In genomic region chr12:111798493-111798892, GRCm38 (mm10) we compare ENCODE assay signal across 34 mouse cellular contexts.
"Had no signal": no experiment of that assay in that cellular context is flagged by ENCODE, and none has a peak within 500 bp of the region (broad histone marks: within the 10 kb centered on the region; RNA-seq: fewer than 3 reads in every experiment).

No protein-coding gene starts in this region.

- H3K4me2 ChIP-seq: heart, embryonic 11.5 days; heart, embryonic 12.5 days; heart, embryonic 13.5 days; heart, embryonic 15.5 days; hindbrain, embryonic 12.5 days; hindbrain, embryonic 13.5 days; hindbrain, embryonic 14.5 days; hindbrain, embryonic 15.5 days; intestine, embryonic 15.5 days; kidney, embryonic 15.5 days had no signal

- DNase-seq: heart, postnatal 10 days; heart, postnatal 14 days; heart, postnatal 36 days; heart, postnatal 4 days; kidney, adult 11 months; kidney, adult 18-20 months; kidney, adult 8-10 months; kidney, adult 9 months; kidney, postnatal 10 days; kidney, postnatal 14 days; kidney, postnatal 25 days; kidney, postnatal 36 days; layer of hippocampus, adult 9-11 months; layer of hippocampus, postnatal 36 days had no signal

- H3K9me3 ChIP-seq: heart, embryonic 10.5 days; heart, embryonic 12.5 days; heart, embryonic 13.5 days; heart, embryonic 15.5 days; hindbrain, embryonic 10.5 days; hindbrain, embryonic 12.5 days; hindbrain, embryonic 13.5 days; hindbrain, embryonic 15.5 days; intestine, embryonic 15.5 days; kidney, embryonic 15.5 days had no signal

- ATAC-seq: hindbrain, embryonic 16.5 days; hindbrain, postnatal 0 days; inflammation-experienced regulatory T-cells, adult 6 months; intestine, embryonic 15.5 days; intestine, embryonic 16.5 days; intestine, postnatal 0 days had no signal

- H3K27ac ChIP-seq: heart, embryonic 10.5 days; heart, embryonic 13.5 days; heart, embryonic 15.5 days; hindbrain, embryonic 10.5 days; hindbrain, embryonic 12.5 days; hindbrain, embryonic 13.5 days; hindbrain, embryonic 14.5 days; hindbrain, embryonic 15.5 days; hindbrain, postnatal 0 days; intestine, embryonic 15.5 days; kidney, embryonic 15.5 days; kidney, postnatal 0 days; layer of hippocampus, adult 2 months; left cerebral cortex, adult 2 months had no signal

- H3K4me3 ChIP-seq: heart, embryonic 10.5 days; heart, embryonic 12.5 days; heart, embryonic 13.5 days; heart, embryonic 15.5 days; hindbrain, embryonic 10.5 days; hindbrain, embryonic 12.5 days; hindbrain, embryonic 13.5 days; hindbrain, embryonic 15.5 days; intestine, embryonic 15.5 days; kidney, embryonic 15.5 days; layer of hippocampus, adult 2 months; left cerebral cortex, adult 2 months had no signal

- H3K4me1 ChIP-seq: hindbrain, embryonic 10.5 days; hindbrain, embryonic 12.5 days; hindbrain, embryonic 13.5 days; hindbrain, embryonic 15.5 days had no signal

- H3K27me3 ChIP-seq: heart, embryonic 12.5 days; heart, embryonic 13.5 days; heart, embryonic 15.5 days; hindbrain, embryonic 12.5 days; hindbrain, embryonic 13.5 days; hindbrain, embryonic 15.5 days; intestine, embryonic 15.5 days; kidney, embryonic 15.5 days had no signal
